Mouse (Mus musculus): ENCODE data around the gene Aqp9. TPM values are rescaled to one million over a fixed set of nuclear protein-coding genes. Genes with fewer than 3 reads are reported as not detected.

Gene Aqp9
- 0.45 and 0.82 TPM in 2 replicates for polyA plus RNA-seq (2015; fragmentation: Nextera tagmentation; extraction: Ambion mirVana)

- WGBS, result 37% methylated on average over 12 of the region's 12 CpGs
- Histone ChIP-seq H3K9me3 (replicated peaks) (no peaks in the 10 kb centered on the region), H3K36me3 (ENCODE audit: poor library complexity, severe bottlenecking) (no peaks in the 10 kb centered on the region), H3K4me3 (no peak within 1 kb of the TSS), H3K4me2 (no peak within 1 kb of the TSS), H3K9ac (no peak within 1 kb of the TSS), H3K4me1 (peaks cover 15% of the 10 kb centered on the region), H3K27me3 (no peaks in the 10 kb centered on the region), H3K27ac (peak within 1 kb of the TSS; percentile 68)
- ATAC-seq, result no peak
Measured at GRCm38 (mm10) chr9:71168511-71168910, at the start of gene Aqp9. TSS of gene Aqp9 (minus strand) at chr9:71168682.

GRCm38 (mm10) chr9:71217793-71218095 is 49.3 kb upstream of the Aqp9 start:
- no peak for ATAC-seq
- WGBS, result 6% methylated on average over 5 of the region's 5 CpGs

GRCm38 (mm10) chr9:71216996-71217792 is 48.7 kb upstream of the Aqp9 start:
- no peak for ATAC-seq
- Histone ChIP-seq H3K4me2 (no peak overlapping the region), H3K27me3 (peaks cover 87% of the 10 kb centered on the region), H3K9ac (no peak overlapping the region), H3K27ac (no peak overlapping the region), H3K36me3 (ENCODE audit: poor library complexity, severe bottlenecking) (no peaks in the 10 kb centered on the region), H3K9me3 (replicated peaks) (no peaks in the 10 kb centered on the region), H3K4me1 (peaks cover 15% of the 10 kb centered on the region), H3K4me3 (no peak overlapping the region)
- under 1% methylated on average over 20 of the region's 20 CpGs for WGBS

More at GRCm38 (mm10) chr9:71217793-71218095, 49.3 kb upstream of the Aqp9 start:
- Histone ChIP-seq H3K4me3 (no peak overlapping the region), H3K9ac (no peak overlapping the region), H3K27me3 (peaks cover 86% of the 10 kb centered on the region), H3K36me3 (ENCODE audit: poor library complexity, severe bottlenecking) (no peaks in the 10 kb centered on the region), H3K4me2 (no peak overlapping the region), H3K27ac (no peak overlapping the region), H3K9me3 (replicated peaks) (no peaks in the 10 kb centered on the region), H3K4me1 (peaks cover 15% of the 10 kb centered on the region)

GRCm38 (mm10) chr9:71216036-71216995 is 47.8 kb upstream of the Aqp9 start:
- no peaks in the 10 kb centered on the region for H3K9me3 ChIP-seq (replicated peaks)
- H3K27me3 ChIP-seq, result peaks cover 84% of the 10 kb centered on the region
- H3K4me2 ChIP-seq, result peak overlapping the region; percentile 63
- H3K4me1 ChIP-seq, result peaks cover 15% of the 10 kb centered on the region
- peak; percentile 33; the same call in 1 of the 2 replicates for ATAC-seq
- H3K9ac ChIP-seq, result no peak overlapping the region
- peak overlapping the region; percentile 38 for H3K4me3 ChIP-seq
- WGBS, result under 1% methylated on average over 57 of the region's 57 CpGs
- no peaks in the 10 kb centered on the region for H3K36me3 ChIP-seq (ENCODE audit: poor library complexity, severe bottlenecking)
- H3K27ac ChIP-seq, result no peak overlapping the region

- Histone ChIP-seq H3K36me3 (ENCODE audit: poor library complexity, severe bottlenecking) (no peaks in the 10 kb centered on the region), H3K27ac (no peak within 1 kb of the TSS), H3K9ac (peak within 1 kb of the TSS; percentile 45), H3K4me2 (peak within 1 kb of the TSS; percentile 63), H3K9me3 (replicated peaks) (no peaks in the 10 kb centered on the region), H3K4me3 (peak within 1 kb of the TSS; percentile 38), H3K27me3 (peaks cover 80% of the 10 kb centered on the region), H3K4me1 (peaks cover 15% of the 10 kb centered on the region)
- WGBS, result 1% methylated on average over 71 of the region's 97 CpGs
- ATAC-seq, result peak; percentile 70
Measured at GRCm38 (mm10) chr9:71215248-71216035, 47.0 kb upstream of the Aqp9 start, which contains the start of gene Aldh1a2. TSS of gene Aldh1a2 (plus strand) at chr9:71215789.

- Histone ChIP-seq H3K4me1 (peaks cover 15% of the 10 kb centered on the region), H3K27me3 (peaks cover 74% of the 10 kb centered on the region), H3K9me3 (replicated peaks) (no peaks in the 10 kb centered on the region)
Measured at GRCm38 (mm10) chr9:71213636-71214035, 45.2 kb upstream of the Aqp9 start.

GRCm38 (mm10) chr9:71210870-71211269 is 42.4 kb upstream of the Aqp9 start:
- WGBS, result 8% methylated on average over 2 of the region's 2 CpGs
- peaks cover 8% of the 10 kb centered on the region for H3K4me1 ChIP-seq
- no peak overlapping the region for H3K27ac ChIP-seq
- H3K4me2 ChIP-seq, result no peak overlapping the region
- no peaks in the 10 kb centered on the region for H3K36me3 ChIP-seq (ENCODE audit: poor library complexity, severe bottlenecking)
- H3K27me3 ChIP-seq, result peaks cover 54% of the 10 kb centered on the region
- no peak overlapping the region for H3K4me3 ChIP-seq
- no peak overlapping the region for H3K9ac ChIP-seq
- no peak for ATAC-seq
- H3K9me3 ChIP-seq (replicated peaks), result no peaks in the 10 kb centered on the region

More at GRCm38 (mm10) chr9:71213636-71214035, 45.2 kb upstream of the Aqp9 start:
- ATAC-seq, result no peak
- Histone ChIP-seq H3K27ac (no peak overlapping the region), H3K9ac (no peak overlapping the region), H3K4me2 (no peak overlapping the region), H3K4me3 (no peak overlapping the region), H3K36me3 (ENCODE audit: poor library complexity, severe bottlenecking) (no peaks in the 10 kb centered on the region)
- 37% methylated on average over 4 of the region's 4 CpGs for WGBS

- Histone ChIP-seq H3K4me1 (no peaks in the 10 kb centered on the region), H3K27ac (no peak overlapping the region), H3K4me2 (no peak overlapping the region), H3K4me3 (no peak overlapping the region), H3K9ac (no peak overlapping the region), H3K36me3 (ENCODE audit: poor library complexity, severe bottlenecking) (no peaks in the 10 kb centered on the region), H3K9me3 (replicated peaks) (no peaks in the 10 kb centered on the region), H3K27me3 (peaks cover 38% of the 10 kb centered on the region)
- WGBS, result 60% methylated on average over 3 of the region's 3 CpGs
- ATAC-seq, result no peak
Measured at GRCm38 (mm10) chr9:71209299-71209698, 40.8 kb upstream of the Aqp9 start.

GRCm38 (mm10) chr9:71202265-71202664 is 33.8 kb upstream of the Aqp9 start:
- WGBS, result 83% methylated on average over 4 of the region's 4 CpGs
- Histone ChIP-seq H3K9me3 (replicated peaks) (no peaks in the 10 kb centered on the region), H3K27me3 (no peaks in the 10 kb centered on the region), H3K9ac (no peak overlapping the region), H3K27ac (no peak overlapping the region), H3K4me2 (no peak overlapping the region), H3K4me3 (no peak overlapping the region), H3K36me3 (ENCODE audit: poor library complexity, severe bottlenecking) (no peaks in the 10 kb centered on the region), H3K4me1 (no peaks in the 10 kb centered on the region)
- no peak for ATAC-seq

GRCm38 (mm10) chr9:71198826-71199225 is 30.3 kb upstream of the Aqp9 start:
- Histone ChIP-seq H3K4me2 (no peak overlapping the region), H3K9me3 (replicated peaks) (no peaks in the 10 kb centered on the region), H3K4me3 (no peak overlapping the region), H3K27me3 (no peaks in the 10 kb centered on the region), H3K36me3 (ENCODE audit: poor library complexity, severe bottlenecking) (no peaks in the 10 kb centered on the region), H3K27ac (no peak overlapping the region), H3K4me1 (no peaks in the 10 kb centered on the region), H3K9ac (no peak overlapping the region)
- ATAC-seq, result no peak
- 89% methylated on average over 5 of the region's 5 CpGs for WGBS

- 11% methylated on average over 12 of the region's 12 CpGs for WGBS
- Histone ChIP-seq H3K4me3 (0 out of 2 replicates have a peak overlapping the region, but pooled peaks have one; percentile 10), H3K9ac (no peak overlapping the region), H3K27me3 (no peaks in the 10 kb centered on the region), H3K9me3 (replicated peaks) (no peaks in the 10 kb centered on the region), H3K4me2 (peak overlapping the region; percentile 50), H3K4me1 (no peaks in the 10 kb centered on the region), H3K36me3 (ENCODE audit: poor library complexity, severe bottlenecking) (no peaks in the 10 kb centered on the region), H3K27ac (no peak overlapping the region)
- ATAC-seq, result peak; percentile 77
Measured at GRCm38 (mm10) chr9:71188647-71189415, 20.3 kb upstream of the Aqp9 start.
